Mouse (Mus musculus) thymus, adult 2 months (tissue): ENCODE data around the gene Mtor. TPM values are rescaled to one million over a fixed set of nuclear protein-coding genes. Genes with fewer than 3 reads are reported as not detected.

Experiments
- DNase-seq: peaks from one replicate; pipeline ENCODE4 v3.0.0; 2021
- H3K27ac ChIP-seq: fragments of 200-500 bp; 2 replicates; pipeline ENCODE4 v1.5.1; 2012; ENCODE audit warnings: low read length, control low read depth; ENCODE audit not compliant: control insufficient read depth, insufficient read depth
- H3K27me3 ChIP-seq: fragments of 200-500 bp; 2 replicates; pipeline ENCODE4 v1.6.1; 2012; ENCODE audit warnings: mild to moderate bottlenecking, low read length, moderate library complexity, mixed read lengths; ENCODE audit not compliant: control insufficient read depth, insufficient read depth
- H3K36me3 ChIP-seq: fragments of 200-500 bp; 2 replicates; pipeline ENCODE4 v1.6.1; 2012; ENCODE audit warnings: mild to moderate bottlenecking, low read length, moderate library complexity; ENCODE audit not compliant: control insufficient read depth, insufficient read depth
- H3K4me1 ChIP-seq: fragments of 200-500 bp; replicated peaks from 2 replicates; pipeline ENCODE4 v1.6.1; 2012; ENCODE audit warnings: low read length; ENCODE audit not compliant: control insufficient read depth, insufficient read depth
- H3K4me3 ChIP-seq: fragments of 200-500 bp; 2 replicates; pipeline ENCODE4 v1.5.1; 2012; ENCODE audit warnings: mild to moderate bottlenecking, low read length, control low read depth, moderate library complexity; ENCODE audit not compliant: control insufficient read depth, insufficient read depth
- CTCF ChIP-seq: fragments of 200-500 bp; IDR thresholded peaks from 2 replicates; pipeline ENCODE4 v1.5.1; 2012; ENCODE audit warnings: mild to moderate bottlenecking, control low read depth, low read length, moderate library complexity, borderline replicate concordance; ENCODE audit not compliant: control insufficient read depth, poor library complexity, insufficient read depth; ENCODE audit errors: extremely low read depth
- POLR2A ChIP-seq: fragments of 200-500 bp; IDR thresholded peaks from 2 replicates; pipeline ENCODE4 v1.6.1; 2012; ENCODE audit warnings: mild to moderate bottlenecking, low read length, control low read depth, moderate library complexity; ENCODE audit not compliant: control insufficient read depth, poor library complexity, insufficient read depth; ENCODE audit errors: extremely low read depth
- WGBS: fragments of 180-500 bp; shearing (Covaris S2); methylation state at CpG from one replicate; pipeline ENCODE4 v1.1.7; 2018; 5-methylcytosine and 5-hydroxymethylcytosine counted together
- polyA plus RNA-seq: library from polyadenylated mRNA; depleted of rRNA; stranded (reverse); fragments of >200 nt; gene quantifications from 2 replicates; pipeline ENCODE4 v1.2.3, GENCODE M21; 2012

The Mtor gene
- polyA plus RNA-seq, 1 experiment = 25.0 TPM

GRCm38 (mm10) chr4:148480245-148480644 is 31.8 kb downstream of the Mtor start:
- TF ChIP-seq POLR2A (no peak), CTCF (no peak)
- no peak for DNase-seq
- Histone ChIP-seq H3K27ac (no peak overlapping the region), H3K36me3 (peaks cover 45% of the 10 kb centered on the region), H3K4me3 (no peak overlapping the region), H3K4me1 (no peaks in the 10 kb centered on the region), H3K27me3 (no peaks in the 10 kb centered on the region)
- WGBS = 98% methylated on average over 2 of the region's 2 CpGs

GRCm38 (mm10) chr4:148481557-148482168 is 33.3 kb downstream of the Mtor start:
- Histone ChIP-seq H3K27ac (no peak overlapping the region), H3K36me3 (peaks cover 58% of the 10 kb centered on the region), H3K4me1 (no peaks in the 10 kb centered on the region), H3K27me3 (no peaks in the 10 kb centered on the region), H3K4me3 (no peak overlapping the region)
- TF ChIP-seq CTCF = no peak
- TF ChIP-seq POLR2A = no peak
- WGBS = 97% methylated on average over 2 of the region's 2 CpGs
- DNase-seq = no peak

GRCm38 (mm10) chr4:148484511-148484910 is 36.1 kb downstream of the Mtor start:
- Histone ChIP-seq H3K4me1 (no peaks in the 10 kb centered on the region), H3K27me3 (no peaks in the 10 kb centered on the region), H3K36me3 (peaks cover 72% of the 10 kb centered on the region), H3K27ac (no peak overlapping the region), H3K4me3 (no peak overlapping the region)
- TF ChIP-seq CTCF (no peak), POLR2A (no peak)
- WGBS = 97% methylated on average over 12 of the region's 12 CpGs
- no peak for DNase-seq

GRCm38 (mm10) chr4:148487841-148488240 is 39.4 kb downstream of the Mtor start:
- 93% methylated on average over 2 of the region's 2 CpGs for WGBS
- H3K4me1 ChIP-seq = no peaks in the 10 kb centered on the region
- peaks cover 68% of the 10 kb centered on the region for H3K36me3 ChIP-seq

GRCm38 (mm10) chr4:148490502-148490901 is 42.1 kb downstream of the Mtor start:
- no peak for TF ChIP-seq CTCF
- TF ChIP-seq POLR2A = no peak
- WGBS = 89% methylated on average over 6 of the region's 6 CpGs
- no peaks in the 10 kb centered on the region for H3K4me1 ChIP-seq
- no peak for DNase-seq
- H3K27ac ChIP-seq = no peak overlapping the region
- H3K27me3 ChIP-seq = no peaks in the 10 kb centered on the region
- H3K4me3 ChIP-seq = no peak overlapping the region
- H3K36me3 ChIP-seq = peaks cover 52% of the 10 kb centered on the region

More at GRCm38 (mm10) chr4:148487841-148488240, 39.4 kb downstream of the Mtor start:
- Histone ChIP-seq H3K4me3 (no peak overlapping the region), H3K27ac (no peak overlapping the region), H3K27me3 (no peaks in the 10 kb centered on the region)
- TF ChIP-seq CTCF (no peak), POLR2A (no peak)
- no peak for DNase-seq

- H3K36me3 ChIP-seq = peaks cover 43% of the 10 kb centered on the region
- no peak overlapping the region for H3K27ac ChIP-seq
- H3K4me3 ChIP-seq = no peak overlapping the region
- H3K4me1 ChIP-seq = no peaks in the 10 kb centered on the region
- TF ChIP-seq CTCF = no peak
- no peak for TF ChIP-seq POLR2A
- 96% methylated on average over 7 of the region's 7 CpGs for WGBS
- no peaks in the 10 kb centered on the region for H3K27me3 ChIP-seq
- no peak for DNase-seq
These were observed 43.0 kb downstream of the Mtor start for GRCm38 (mm10) chr4:148491448-148491847.

GRCm38 (mm10) chr4:148495160-148495559 is 46.7 kb downstream of the Mtor start:
- no peak for TF ChIP-seq CTCF
- no peak for TF ChIP-seq POLR2A
- Histone ChIP-seq H3K27ac (no peak overlapping the region), H3K4me1 (peaks cover 6% of the 10 kb centered on the region), H3K36me3 (peaks cover 17% of the 10 kb centered on the region), H3K27me3 (no peaks in the 10 kb centered on the region), H3K4me3 (no peak overlapping the region)
- 96% methylated on average over 6 of the region's 6 CpGs for WGBS
- no peak for DNase-seq
